8 mouse cellular contexts compared by ENCODE assay signal in genomic region chr17:25796951-25797369, GRCm38 (mm10). TPM values are rescaled to one million over a fixed set of nuclear protein-coding genes. Genes with fewer than 3 reads are reported as not detected.
DNase-seq lines count a peak whose midpoint lies in the region; ATAC-seq and TF ChIP-seq lines count a peak whose summit lies in the region.

Gene Metrn, minus strand, starts transcription at chr17:25797136.

- no peaks in the 10 kb centered on the region for H3K9me3 ChIP-seq in hindbrain, postnatal 0 days (ENCODE audit: low read length)

- peak; percentile 89 for DNase-seq in gastrocnemius, postnatal 10 days
- peak; percentile 88 for DNase-seq in hindbrain, postnatal 0 days (ENCODE audit: low spot score)
- DNase-seq in left cerebral cortex, postnatal 14 days (ENCODE audit: low spot score in 2 of 2): peak; percentile 57 to 76
- peak; percentile 75 for DNase-seq in right cerebral cortex, postnatal 14 days
- DNase-seq in yolk sac, embryonic 10.5 days (ENCODE audit: low spot score): peak; percentile 87

- peak within 1 kb of the TSS; percentile 75 for H3K4me2 ChIP-seq in hindbrain, postnatal 0 days (ENCODE audit: low read depth, low read length)

- TF ChIP-seq CTCF in hindbrain, postnatal 0 days (IDR thresholded peaks at IDR 0.05; ENCODE audit: low read depth): no peak

- intact Hi-C loops in left cerebral cortex, postnatal 14 days (cut with DNase I): loop anchor here (10.0 kb wide), 1 partner anchor 232 kb away; no protein-coding TSS in a partner anchor

- H3K4me3 ChIP-seq in hindbrain, postnatal 0 days (ENCODE audit: low read length): peak within 1 kb of the TSS; percentile 58

- H3K27ac ChIP-seq in hindbrain, postnatal 0 days: peak within 1 kb of the TSS; percentile 79

- 1% methylated on average over 35 of the region's 35 CpGs for WGBS in hindbrain, postnatal 0 days

- H3K27me3 ChIP-seq in hindbrain, postnatal 0 days (ENCODE audit: insufficient read depth, low read length): no peaks in the 10 kb centered on the region

- H3K4me1 ChIP-seq in hindbrain, postnatal 0 days (ENCODE audit: insufficient read depth, low read length): peaks cover 19% of the 10 kb centered on the region; the same call in 1 of the 2 replicates

- H3K36me3 ChIP-seq in hindbrain, postnatal 0 days (ENCODE audit: insufficient read depth, low read length): no peaks in the 10 kb centered on the region

- ATAC-seq in activated CD4-positive, CD25-positive, alpha-beta regulatory T cell, adult 4 months: peak; percentile 33
- peak; percentile 62 for ATAC-seq in common myeloid progenitor, adult 5-6 weeks (replicated peaks; ENCODE audit: low read depth, poor library complexity, severe bottlenecking)
- peak; percentile 75 for ATAC-seq in hindbrain, postnatal 0 days
- peak; percentile 78 for ATAC-seq in megakaryocyte progenitor cell, adult 5-6 weeks (replicated peaks; ENCODE audit: poor library complexity)

- peak within 1 kb of the TSS; percentile 60 for H3K9ac ChIP-seq in hindbrain, postnatal 0 days (replicated peaks; ENCODE audit: low read length)

RNA-seq across cellular contexts. Expression of gene Metrn, which starts in this region (rescaled TPM):
- polyA plus RNA-seq in activated CD4-positive, CD25-positive, alpha-beta regulatory T cell, adult 4 months (2017; shearing (Covaris generic)): 1 to 10 TPM; 2.2 to 4.6 TPM
- 26.7 and 27.8 TPM in 2 replicates for total RNA-seq in common myeloid progenitor, adult 5-6 weeks (2017)
- total RNA-seq in gastrocnemius, postnatal 10 days (2021): 10 to 100 TPM; 51.5 to 57.4 TPM
- total RNA-seq in hindbrain, postnatal 0 days (2014; rRNA removed): 500 and 557 TPM in 2 replicates
- polyA plus RNA-seq in hindbrain, postnatal 0 days (2015; fragmentation: Nextera tagmentation; extraction: Ambion mirVana): 102 and 116 TPM in 2 replicates
- total RNA-seq in left cerebral cortex, postnatal 14 days (2021): 10 to 100 TPM; 73.5 to 84.2 TPM
- total RNA-seq in megakaryocyte progenitor cell, adult 5-6 weeks (2015): 4.5 and 9.7 TPM in 2 replicates
- 26.8 and 29.5 TPM in 2 replicates for total RNA-seq in megakaryocyte progenitor cell, adult 5-6 weeks (2017)

Comparison
In these comparisons a context has a peak if more than half of its experiments do, and no peak if none do; other contexts are left out.
1. Peak in every context shown above with its lines: DNase-seq, ATAC-seq, H3K4me3 ChIP-seq and H3K27ac ChIP-seq.
2. RNA of gene Metrn (polyA plus RNA-seq): 102 to 116 TPM in hindbrain, postnatal 0 days; 2.2 to 4.6 TPM in activated CD4-positive, CD25-positive, alpha-beta regulatory T cell, adult 4 months; every median in the first group is over 10 times any median in the second.